Mouse (Mus musculus) testis, adult 2 months (tissue): ENCODE data around the gene Large1.

ENCODE experiments used
- CTCF ChIP-seq: fragments of 200-500 bp; IDR thresholded peaks from 2 replicates; pipeline ENCODE4 v1.5.1; 2012; ENCODE audit warnings: low read depth, mild to moderate bottlenecking, inconsistent platforms, low read length, moderate library complexity; ENCODE audit not compliant: control insufficient read depth, insufficient read depth, insufficient replicate concordance
- POLR2A ChIP-seq: fragments of 200-500 bp; IDR thresholded peaks from 2 replicates; pipeline ENCODE4 v1.6.1; 2012; ENCODE audit warnings: low read depth, mild to moderate bottlenecking, inconsistent platforms, low read length, moderate library complexity; ENCODE audit not compliant: control insufficient read depth

DNA sequence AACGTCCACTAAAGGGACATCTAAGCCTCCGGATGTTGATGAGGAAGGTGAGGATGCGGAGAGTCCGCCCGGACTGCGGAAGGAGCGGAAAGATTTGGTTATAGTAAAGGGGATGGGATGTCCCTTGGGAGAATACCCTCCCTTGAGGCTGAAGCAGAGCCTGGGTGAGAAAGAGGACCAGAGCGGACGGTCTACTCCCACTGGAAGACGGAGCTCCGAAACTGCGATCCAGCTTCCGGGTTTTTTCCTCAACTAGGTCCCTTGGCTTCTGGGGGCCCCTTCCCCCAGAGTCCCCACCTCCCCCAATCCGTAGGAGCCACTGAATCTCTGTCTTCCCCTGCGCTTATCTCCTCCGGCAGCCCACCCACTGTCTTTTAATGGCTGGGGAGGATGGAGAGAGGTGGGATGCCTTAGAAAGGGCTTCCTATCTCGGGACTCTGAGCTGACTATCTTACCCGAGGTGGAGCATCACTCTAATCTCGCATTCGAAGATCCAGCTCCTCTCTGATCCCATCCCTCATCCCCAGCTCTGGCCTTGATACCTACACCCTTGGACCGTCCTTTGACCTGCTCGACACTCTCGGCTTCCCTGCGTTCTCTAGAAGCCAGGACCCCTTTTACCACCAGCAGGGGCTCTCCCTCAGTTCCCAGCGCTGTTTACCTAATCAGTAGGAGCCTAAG lies 1.0 kb upstream of the Large1 start:
- no peak for TF ChIP-seq CTCF
- no peak for TF ChIP-seq POLR2A
